Mouse (Mus musculus): ENCODE data around the gene Sumf1. TPM values are rescaled to one million over a fixed set of nuclear protein-coding genes. Genes with fewer than 3 reads are reported as not detected.

Sumf1 gene
- polyA plus RNA-seq, 1 experiment from 2014 or later = 11.0 TPM

GRCm38 (mm10) chr6:108140722-108141490, 44.5 kb downstream of the Sumf1 start:
- 92% methylated on average over 4 of the region's 4 CpGs for WGBS

GRCm38 (mm10) chr6:108137031-108137430, 48.4 kb downstream of the Sumf1 start:
- no peak overlapping the region for H3K9ac ChIP-seq
- no peaks in the 10 kb centered on the region for H3K9me3 ChIP-seq
- WGBS = 88% methylated on average over 5 of the region's 5 CpGs
- H3K4me3 ChIP-seq = no peak overlapping the region
- no peaks in the 10 kb centered on the region for H3K4me1 ChIP-seq
- H3K36me3 ChIP-seq (replicated peaks) = no peaks in the 10 kb centered on the region
- no peak overlapping the region for H3K4me2 ChIP-seq
- no peak overlapping the region for H3K27ac ChIP-seq
- no peak for ATAC-seq (replicated peaks)
- H3K27me3 ChIP-seq (replicated peaks) = no peaks in the 10 kb centered on the region

More at GRCm38 (mm10) chr6:108140722-108141490, 44.5 kb downstream of the Sumf1 start:
- H3K27me3 ChIP-seq (replicated peaks) = no peaks in the 10 kb centered on the region
- no peak overlapping the region for H3K4me2 ChIP-seq
- no peaks in the 10 kb centered on the region for H3K4me1 ChIP-seq
- H3K27ac ChIP-seq = no peak overlapping the region
- H3K4me3 ChIP-seq = no peak overlapping the region
- H3K9me3 ChIP-seq = no peaks in the 10 kb centered on the region
- no peak overlapping the region for H3K9ac ChIP-seq
- no peaks in the 10 kb centered on the region for H3K36me3 ChIP-seq (replicated peaks)
- ATAC-seq (replicated peaks) = no peak

- 93% methylated on average over 1 of the region's 1 CpGs for WGBS
- no peak for ATAC-seq (replicated peaks)
- H3K9me3 ChIP-seq = no peaks in the 10 kb centered on the region
Measured at GRCm38 (mm10) chr6:108136286-108136685, 49.1 kb downstream of the Sumf1 start.

GRCm38 (mm10) chr6:108132268-108132935, 53.0 kb downstream of the Sumf1 start:
- WGBS = 94% methylated on average over 5 of the region's 5 CpGs
- Histone ChIP-seq H3K9me3 (no peaks in the 10 kb centered on the region), H3K4me2 (no peak overlapping the region), H3K4me1 (no peaks in the 10 kb centered on the region), H3K27me3 (replicated peaks) (no peaks in the 10 kb centered on the region), H3K36me3 (replicated peaks) (no peaks in the 10 kb centered on the region), H3K27ac (no peak overlapping the region), H3K9ac (no peak overlapping the region), H3K4me3 (no peak overlapping the region)
- ATAC-seq (replicated peaks) = no peak

More at GRCm38 (mm10) chr6:108136286-108136685, 49.1 kb downstream of the Sumf1 start:
- Histone ChIP-seq H3K4me1 (no peaks in the 10 kb centered on the region), H3K27me3 (replicated peaks) (no peaks in the 10 kb centered on the region), H3K27ac (no peak overlapping the region), H3K9ac (no peak overlapping the region), H3K4me2 (no peak overlapping the region), H3K36me3 (replicated peaks) (no peaks in the 10 kb centered on the region), H3K4me3 (no peak overlapping the region)

GRCm38 (mm10) chr6:108130718-108131117, 54.7 kb downstream of the Sumf1 start:
- ATAC-seq (replicated peaks) = no peak
- Histone ChIP-seq H3K36me3 (replicated peaks) (no peaks in the 10 kb centered on the region), H3K4me1 (no peaks in the 10 kb centered on the region), H3K27me3 (replicated peaks) (no peaks in the 10 kb centered on the region), H3K4me2 (no peak overlapping the region), H3K4me3 (no peak overlapping the region), H3K9ac (no peak overlapping the region), H3K27ac (no peak overlapping the region), H3K9me3 (no peaks in the 10 kb centered on the region)
- WGBS = 92% methylated on average over 5 of the region's 5 CpGs

GRCm38 (mm10) chr6:108126631-108127030, 58.8 kb downstream of the Sumf1 start:
- no peaks in the 10 kb centered on the region for H3K27me3 ChIP-seq (replicated peaks)
- no peak overlapping the region for H3K4me3 ChIP-seq
- no peak overlapping the region for H3K27ac ChIP-seq
- no peaks in the 10 kb centered on the region for H3K36me3 ChIP-seq (replicated peaks)
- no peak overlapping the region for H3K4me2 ChIP-seq
- H3K4me1 ChIP-seq = no peaks in the 10 kb centered on the region
- no peak overlapping the region for H3K9ac ChIP-seq
- ATAC-seq (replicated peaks) = no peak
- no peaks in the 10 kb centered on the region for H3K9me3 ChIP-seq
- WGBS = 94% methylated on average over 3 of the region's 3 CpGs

- Histone ChIP-seq H3K9ac (no peak overlapping the region), H3K27ac (no peak overlapping the region), H3K4me2 (no peak overlapping the region), H3K36me3 (replicated peaks) (no peaks in the 10 kb centered on the region), H3K4me1 (no peaks in the 10 kb centered on the region), H3K4me3 (no peak overlapping the region), H3K9me3 (no peaks in the 10 kb centered on the region), H3K27me3 (replicated peaks) (no peaks in the 10 kb centered on the region)
- WGBS = 83% methylated on average over 1 of the region's 1 CpGs
- no peak for ATAC-seq (replicated peaks)
Measured at GRCm38 (mm10) chr6:108125474-108125873, 59.9 kb downstream of the Sumf1 start.

GRCm38 (mm10) chr6:108117881-108118280, 67.5 kb downstream of the Sumf1 start:
- Histone ChIP-seq H3K9me3 (no peaks in the 10 kb centered on the region), H3K4me2 (no peak overlapping the region), H3K36me3 (replicated peaks) (no peaks in the 10 kb centered on the region), H3K4me3 (no peak overlapping the region), H3K27me3 (replicated peaks) (no peaks in the 10 kb centered on the region), H3K9ac (no peak overlapping the region), H3K4me1 (no peaks in the 10 kb centered on the region), H3K27ac (no peak overlapping the region)
- 96% methylated on average over 6 of the region's 6 CpGs for WGBS
- ATAC-seq (replicated peaks) = no peak

- H3K4me1 ChIP-seq = no peaks in the 10 kb centered on the region
- no peak overlapping the region for H3K9ac ChIP-seq
- no peaks in the 10 kb centered on the region for H3K9me3 ChIP-seq
- no peaks in the 10 kb centered on the region for H3K36me3 ChIP-seq (replicated peaks)
- no peak overlapping the region for H3K4me2 ChIP-seq
- no peaks in the 10 kb centered on the region for H3K27me3 ChIP-seq (replicated peaks)
- WGBS = 96% methylated on average over 1 of the region's 1 CpGs
- no peak overlapping the region for H3K27ac ChIP-seq
- no peak for ATAC-seq (replicated peaks)
- H3K4me3 ChIP-seq = no peak overlapping the region
Measured at GRCm38 (mm10) chr6:108114971-108115370, 70.4 kb downstream of the Sumf1 start.

GRCm38 (mm10) chr6:108111693-108112092, 73.7 kb downstream of the Sumf1 start:
- Histone ChIP-seq H3K9me3 (no peaks in the 10 kb centered on the region), H3K4me2 (no peak overlapping the region), H3K27ac (no peak overlapping the region), H3K4me3 (no peak overlapping the region), H3K4me1 (no peaks in the 10 kb centered on the region), H3K27me3 (replicated peaks) (no peaks in the 10 kb centered on the region), H3K9ac (no peak overlapping the region), H3K36me3 (replicated peaks) (peaks cover 4% of the 10 kb centered on the region; the same call in 1 of the 2 replicates)
- no peak for ATAC-seq (replicated peaks)

- H3K4me1 ChIP-seq = no peaks in the 10 kb centered on the region
- H3K9me3 ChIP-seq = no peaks in the 10 kb centered on the region
- no peak for ATAC-seq (replicated peaks)
- H3K4me3 ChIP-seq = no peak overlapping the region
- H3K4me2 ChIP-seq = no peak overlapping the region
- H3K9ac ChIP-seq = no peak overlapping the region
- 82% methylated on average over 4 of the region's 4 CpGs for WGBS
- no peak overlapping the region for H3K27ac ChIP-seq
- no peaks in the 10 kb centered on the region for H3K27me3 ChIP-seq (replicated peaks)
- H3K36me3 ChIP-seq (replicated peaks) = peaks cover 4% of the 10 kb centered on the region; the same call in 1 of the 2 replicates
Measured at GRCm38 (mm10) chr6:108110336-108110735, 75.0 kb downstream of the Sumf1 start.

GRCm38 (mm10) chr6:108107376-108107775, 78.0 kb downstream of the Sumf1 start:
- H3K9ac ChIP-seq = no peak overlapping the region
- H3K36me3 ChIP-seq (replicated peaks) = peaks cover 4% of the 10 kb centered on the region; the same call in 1 of the 2 replicates
- no peaks in the 10 kb centered on the region for H3K4me1 ChIP-seq
- no peaks in the 10 kb centered on the region for H3K9me3 ChIP-seq
- no peak overlapping the region for H3K27ac ChIP-seq
- no peak for ATAC-seq (replicated peaks)
- no peak overlapping the region for H3K4me2 ChIP-seq
- no peak overlapping the region for H3K4me3 ChIP-seq
- H3K27me3 ChIP-seq (replicated peaks) = no peaks in the 10 kb centered on the region
